Mouse (Mus musculus): ENCODE results near the gene Pdcd1lg2. TPM values are rescaled to one million over a fixed set of nuclear protein-coding genes. Genes with fewer than 3 reads are reported as not detected.

The Pdcd1lg2 gene
- total and polyA plus RNA-seq, 3 experiments, result 1.7 to 5.4 TPM; not detected in 1

- no peaks in the 10 kb centered on the region for H3K79me2 ChIP-seq (ENCODE audit: control insufficient read depth, insufficient read depth, low read length, poor library complexity)
- peaks cover 17 to 24% of the 10 kb centered on the region in 2 experiments for H3K4me1 ChIP-seq (ENCODE audit: control insufficient read depth in 1 of 2, insufficient read depth in 2 of 2, low read length in 2 of 2)
- H3K27ac ChIP-seq (ENCODE audit: control insufficient read depth, low read depth, low read length), result peak overlapping the region; percentile 78
- no peak overlapping the region for H3K4me3 ChIP-seq (ENCODE audit: control insufficient read depth in 1 of 2, insufficient read depth in 1 of 2, low read depth in 2 of 2, low read length in 2 of 2)
- H3K9ac ChIP-seq (ENCODE audit: control insufficient read depth, low read depth, low read length, poor library complexity, severe bottlenecking), result no peak overlapping the region
- peaks cover 0 to 27% of the 10 kb centered on the region in 2 experiments; a peak in 2 of 4 replicates for H3K36me3 ChIP-seq (ENCODE audit: control insufficient read depth in 1 of 2, insufficient read depth in 2 of 2, low read length in 2 of 2)
- no peaks in the 10 kb centered on the region for H3K27me3 ChIP-seq (ENCODE audit: control insufficient read depth in 1 of 2, insufficient read depth in 2 of 2, low read length in 2 of 2)
- DNase-seq (ENCODE audit: low read depth, low spot score), result peak; percentile 68
- H3K9me3 ChIP-seq (replicated peaks; ENCODE audit: insufficient read depth, low read length), result no peaks in the 10 kb centered on the region
- TF ChIP-seq MAX (IDR thresholded peaks at IDR 0.05; ENCODE audit: low read length), result no peak
- TF ChIP-seq GATA1 (IDR thresholded peaks at IDR 0.05; ENCODE audit: low read depth, low read length), result peak; percentile 72
These were observed 88.2 kb downstream of the Pdcd1lg2 start for GRCm38 (mm10) chr19:29498842-29499456.

DNA sequence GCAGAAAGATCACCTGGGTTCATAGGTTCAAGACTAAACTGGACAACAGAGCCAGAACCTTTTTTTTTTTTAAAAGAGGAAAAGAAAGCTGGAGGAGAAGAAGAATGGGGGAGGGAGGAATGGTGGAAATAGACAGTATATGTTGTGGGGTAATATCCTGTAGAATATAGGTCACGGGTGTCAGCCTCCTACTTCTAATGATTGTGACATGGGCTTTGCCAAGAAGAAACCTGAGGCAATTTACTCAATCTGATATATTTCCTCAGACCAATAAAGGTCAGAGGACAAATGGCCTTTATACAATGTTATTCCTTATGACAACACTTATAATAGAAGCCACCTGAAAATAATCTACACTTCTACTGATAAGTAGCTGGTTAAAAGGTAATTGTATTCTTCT, 89.6 kb downstream of the Pdcd1lg2 start:
- Histone ChIP-seq H3K27me3 (ENCODE audit: control insufficient read depth in 1 of 2, insufficient read depth in 2 of 2, low read length in 2 of 2) (no peaks in the 10 kb centered on the region), H3K36me3 (ENCODE audit: control insufficient read depth in 1 of 2, insufficient read depth in 2 of 2, low read length in 2 of 2) (peaks cover 0 to 36% of the 10 kb centered on the region in 2 experiments; a peak in 2 of 4 replicates), H3K4me1 (ENCODE audit: control insufficient read depth in 1 of 2, insufficient read depth in 2 of 2, low read length in 2 of 2) (peaks cover 17 to 32% of the 10 kb centered on the region in 2 experiments), H3K9me3 (replicated peaks; ENCODE audit: insufficient read depth, low read length) (no peaks in the 10 kb centered on the region), H3K79me2 (ENCODE audit: control insufficient read depth, insufficient read depth, low read length, poor library complexity) (no peaks in the 10 kb centered on the region), H3K9ac (ENCODE audit: control insufficient read depth, low read depth, low read length, poor library complexity, severe bottlenecking) (no peak overlapping the region), H3K4me3 (ENCODE audit: control insufficient read depth in 1 of 2, insufficient read depth in 1 of 2, low read depth in 2 of 2, low read length in 2 of 2) (no peak overlapping the region), H3K27ac (ENCODE audit: control insufficient read depth, low read depth, low read length) (no peak overlapping the region)
- TF ChIP-seq ZNF384 (IDR thresholded peaks at IDR 0.05; ENCODE audit: low read depth, low read length), result no peak
- no peak for TF ChIP-seq USF2 (IDR thresholded peaks at IDR 0.05; ENCODE audit: borderline replicate concordance in 1 of 2, insufficient read depth in 1 of 2, low read depth in 1 of 2, low read length in 2 of 2)
- no peak for TF ChIP-seq ZC3H11A (IDR thresholded peaks at IDR 0.05; ENCODE audit: low read depth, low read length)
- no peak for TF ChIP-seq POLR2AphosphoS5 (IDR thresholded peaks at IDR 0.05; ENCODE audit: borderline replicate concordance, low read depth, low read length)
- DNase-seq (ENCODE audit: low read depth, low spot score), result no peak

- H3K4me1 ChIP-seq (ENCODE audit: control insufficient read depth in 1 of 2, insufficient read depth in 2 of 2, low read length in 2 of 2), result peaks cover 17 to 40% of the 10 kb centered on the region in 2 experiments
- peak overlapping the region; percentile 72 for H3K9ac ChIP-seq (ENCODE audit: control insufficient read depth, low read depth, low read length, poor library complexity, severe bottlenecking)
- H3K4me3 ChIP-seq (ENCODE audit: control insufficient read depth in 1 of 2, insufficient read depth in 1 of 2, low read depth in 2 of 2, low read length in 2 of 2), result peak overlapping the region; percentile 60 to 64
- H3K9me3 ChIP-seq (replicated peaks; ENCODE audit: insufficient read depth, low read length), result no peaks in the 10 kb centered on the region
- H3K27ac ChIP-seq (ENCODE audit: control insufficient read depth, low read depth, low read length), result peak overlapping the region; percentile 37; the same call in 1 of the 2 replicates
- no peaks in the 10 kb centered on the region for H3K27me3 ChIP-seq (ENCODE audit: control insufficient read depth in 1 of 2, insufficient read depth in 2 of 2, low read length in 2 of 2)
- peaks cover 0 to 43% of the 10 kb centered on the region in 2 experiments; a peak in 2 of 4 replicates for H3K36me3 ChIP-seq (ENCODE audit: control insufficient read depth in 1 of 2, insufficient read depth in 2 of 2, low read length in 2 of 2)
- DNase-seq (ENCODE audit: low read depth, low spot score), result peak; percentile 95
- H3K79me2 ChIP-seq (ENCODE audit: control insufficient read depth, insufficient read depth, low read length, poor library complexity), result no peaks in the 10 kb centered on the region
- TF ChIP-seq BHLHE40 (IDR thresholded peaks at IDR 0.05; ENCODE audit: borderline replicate concordance, low read depth, low read length), result no peak
- TF ChIP-seq ZMIZ1 (IDR thresholded peaks at IDR 0.05; ENCODE audit: low read depth, low read length), result no peak
- TF ChIP-seq TCF12 (IDR thresholded peaks at IDR 0.05; ENCODE audit: low read depth, low read length), result no peak
- no peak for TF ChIP-seq CHD1 (IDR thresholded peaks at IDR 0.05; ENCODE audit: low read depth, low read length)
- no peak for TF ChIP-seq KAT2A (conservative IDR thresholded peaks at IDR 0.05; ENCODE audit: low read depth, low read length)
- TF ChIP-seq CTCF (IDR thresholded peaks at IDR 0.05 in 2 of 3, conservative IDR thresholded peaks at IDR 0.05 in 1 of 3; ENCODE audit: control insufficient read depth in 1 of 3, insufficient read depth in 1 of 3, low read depth in 2 of 3, low read length in 3 of 3, poor library complexity in 1 of 3, severe bottlenecking in 1 of 3), result peak in 2 of 3 experiments; percentile 76 to 91; a peak in 4 of 6 replicates
- TF ChIP-seq GATA1 (IDR thresholded peaks at IDR 0.05; ENCODE audit: low read depth, low read length), result peak; percentile 65
- no peak for TF ChIP-seq NELFE (IDR thresholded peaks at IDR 0.05; ENCODE audit: low read depth, low read length)
- TF ChIP-seq TAL1 (IDR thresholded peaks at IDR 0.05; ENCODE audit: low read length), result no peak
- no peak for TF ChIP-seq GABPA (IDR thresholded peaks at IDR 0.05; ENCODE audit: low read depth, low read length)
- no peak for TF ChIP-seq E2F4 (IDR thresholded peaks at IDR 0.05; ENCODE audit: borderline replicate concordance, low read depth, low read length)
- TF ChIP-seq UBTF (IDR thresholded peaks at IDR 0.05; ENCODE audit: borderline replicate concordance, insufficient read depth, low read depth, low read length), result no peak
- no peak for TF ChIP-seq SIN3A (IDR thresholded peaks at IDR 0.05; ENCODE audit: low read length)
- no peak for TF ChIP-seq POLR2AphosphoS2 (IDR thresholded peaks at IDR 0.05; ENCODE audit: low read length)
- TF ChIP-seq MEF2A (IDR thresholded peaks at IDR 0.05; ENCODE audit: extremely low read depth, insufficient replicate concordance, low read depth, low read length, poor library complexity, severe bottlenecking), result no peak
- TF ChIP-seq POLR2A (IDR thresholded peaks at IDR 0.05; ENCODE audit: control insufficient read depth in 1 of 2, insufficient read depth in 1 of 2, low read depth in 1 of 2, low read length in 2 of 2, poor library complexity in 1 of 2), result peak in 1 of 2 experiments; percentile 48; a peak in 1 of 4 replicates
- TF ChIP-seq RAD21 (IDR thresholded peaks at IDR 0.05; ENCODE audit: low read depth, low read length), result no peak
- no peak for TF ChIP-seq ZKSCAN1 (IDR thresholded peaks at IDR 0.05; ENCODE audit: low read depth, low read length)
- TF ChIP-seq HCFC1 (IDR thresholded peaks at IDR 0.05; ENCODE audit: low read depth, low read length), result no peak
- no peak for TF ChIP-seq MAZ (IDR thresholded peaks at IDR 0.05; ENCODE audit: low read depth, low read length)
These were observed 90.4 kb downstream of the Pdcd1lg2 start for GRCm38 (mm10) chr19:29501106-29501505.

Measured in MEL (cell line).